Comparison of ENCODE assay signal across 26 mouse cellular contexts in genomic region chr2:28123910-28124309, GRCm38 (mm10). TPM values are rescaled to one million over a fixed set of nuclear protein-coding genes. Genes with fewer than 3 reads are reported as not detected.
"Had no signal": no experiment of that assay in that cellular context is flagged by ENCODE, and none has a peak within 500 bp of the region (broad histone marks: within the 10 kb centered on the region; RNA-seq: fewer than 3 reads in every experiment).

No protein-coding gene starts in this region.

- H3K4me2 ChIP-seq: limb, embryonic 12.5 days; limb, embryonic 15.5 days; liver, embryonic 11.5 days; lung, embryonic 14.5 days; midbrain, embryonic 12.5 days; midbrain, embryonic 15.5 days; neural tube, embryonic 13.5 days had no signal

- H3K36me3 ChIP-seq: limb, embryonic 12.5 days; limb, embryonic 15.5 days; midbrain, embryonic 12.5 days; midbrain, embryonic 15.5 days; neural tube, embryonic 13.5 days had no signal

- H3K9ac ChIP-seq: limb, embryonic 12.5 days; limb, embryonic 15.5 days; liver, embryonic 14.5 days; liver, postnatal 0 days; lung, embryonic 14.5 days; midbrain, embryonic 12.5 days; midbrain, embryonic 15.5 days; neural tube, embryonic 13.5 days had no signal

- ATAC-seq: intestine, postnatal 0 days; liver, postnatal 0 days; lung, postnatal 0 days; midbrain, embryonic 15.5 days had no signal

- DNase-seq: kidney, adult 2 months; kidney, postnatal 25 days; layer of hippocampus, postnatal 36 days; liver, postnatal 0 days; lung, embryonic 14.5 days; retina, postnatal 1 day; thymus, postnatal 25 days had no signal

- H3K27ac ChIP-seq: kidney, postnatal 0 days; limb, embryonic 12.5 days; limb, embryonic 15.5 days; liver, embryonic 14.5 days; midbrain, embryonic 12.5 days; midbrain, embryonic 15.5 days; neural tube, embryonic 13.5 days; stomach, postnatal 0 days had no signal

- H3K4me3 ChIP-seq: limb, embryonic 12.5 days; limb, embryonic 15.5 days; megakaryocyte, embryonic 14.5 days; midbrain, embryonic 12.5 days; midbrain, embryonic 15.5 days; neural tube, embryonic 13.5 days had no signal

- H3K4me1 ChIP-seq: limb, embryonic 12.5 days; megakaryocyte, embryonic 14.5 days had no signal

- H3K9me3 ChIP-seq: limb, embryonic 15.5 days; midbrain, embryonic 12.5 days; midbrain, embryonic 15.5 days; neural tube, embryonic 13.5 days had no signal

- H3K27me3 ChIP-seq: limb, embryonic 12.5 days; limb, embryonic 15.5 days; midbrain, embryonic 12.5 days; midbrain, embryonic 15.5 days; neural tube, embryonic 13.5 days had no signal

RNA-seq across cellular contexts. Expression of gene Fcnb, which starts 39.2 kb away (rescaled TPM):
- total RNA-seq: layer of hippocampus, adult 8-10 months; layer of hippocampus, postnatal 10 days; layer of hippocampus, postnatal 36 days; left cerebral cortex, adult 8-10 months; left cerebral cortex, postnatal 25 days; neutrophil, adult 5-6 weeks had no signal
- polyA plus RNA-seq: intestine, postnatal 0 days; kidney, adult 2 months; kidney, embryonic 14.5 days; kidney, postnatal 0 days; large intestine, adult 2 months; limb, embryonic 12.5 days; lung, embryonic 14.5 days; midbrain, embryonic 12.5 days; midbrain, embryonic 15.5 days had no signal
